Mouse (Mus musculus): Measurements from ENCODE around the gene Slc2a10. TPM values are rescaled to one million over a fixed set of nuclear protein-coding genes. Genes with fewer than 3 reads are reported as not detected.

Slc2a10 gene
- polyA plus RNA-seq, 1 experiment from 2014 or later = 4.6 TPM

Other genes starting within 250 kb of the Slc2a10 start
- 61.3 and 65.5 TPM in 2 replicates for gene Slc35c2, start 215.9 kb upstream of the Slc2a10 start, polyA plus RNA-seq (2016; fragmentation: Nextera tagmentation; extraction: Ambion mirVana)
- gene Elmo2, start 177.3 kb upstream of the Slc2a10 start, polyA plus RNA-seq (2016; fragmentation: Nextera tagmentation; extraction: Ambion mirVana) = 76.9 and 94.2 TPM in 2 replicates
- gene Zfp663, start 135.1 kb upstream of the Slc2a10 start, polyA plus RNA-seq (2016; fragmentation: Nextera tagmentation; extraction: Ambion mirVana) = 0.64 and 1.3 TPM in 2 replicates
- 18.8 and 20.2 TPM in 2 replicates for gene Zfp334, start 115.5 kb upstream of the Slc2a10 start, polyA plus RNA-seq (2016; fragmentation: Nextera tagmentation; extraction: Ambion mirVana)
- 0.10 TPM in 2 replicates for gene Ocstamp, start 103.4 kb upstream of the Slc2a10 start, polyA plus RNA-seq (2016; fragmentation: Nextera tagmentation; extraction: Ambion mirVana)
- gene Slc13a3, start 30.6 kb upstream of the Slc2a10 start, polyA plus RNA-seq (2016; fragmentation: Nextera tagmentation; extraction: Ambion mirVana) = 0.24 TPM in 1 of 2 replicates, not detected in the other
- gene Trp53rka, start 10.5 kb upstream of the Slc2a10 start, polyA plus RNA-seq (2016; fragmentation: Nextera tagmentation; extraction: Ambion mirVana) = 55.9 and 56.1 TPM in 2 replicates
- gene Eya2, start 91.2 kb downstream of the Slc2a10 start, polyA plus RNA-seq (2016; fragmentation: Nextera tagmentation; extraction: Ambion mirVana) = 6.9 and 7.7 TPM in 2 replicates

Measured in limb, embryonic 10.5 days (tissue).